Mouse (Mus musculus) ES-Bruce4 (cell line): ENCODE data around the gene Cd180. TPM values are rescaled to one million over a fixed set of nuclear protein-coding genes. Genes with fewer than 3 reads are reported as not detected.

Experiments used
- H3K27ac ChIP-seq: 2 replicates; pipeline ENCODE4 v1.5.1; 2012; ENCODE audit warnings: low read length, inconsistent platforms; ENCODE audit not compliant: insufficient read depth
- H3K27me3 ChIP-seq: 2 replicates; pipeline ENCODE4 v1.6.1; 2012; ENCODE audit warnings: mild to moderate bottlenecking, low read length, inconsistent platforms; ENCODE audit not compliant: control insufficient read depth, poor library complexity, insufficient read depth, severe bottlenecking
- H3K36me3 ChIP-seq: 2 replicates; pipeline ENCODE4 v1.6.1; 2012; ENCODE audit warnings: inconsistent platforms, mild to moderate bottlenecking, low read length, moderate library complexity; ENCODE audit not compliant: control insufficient read depth, poor library complexity, insufficient read depth, severe bottlenecking
- H3K4me1 ChIP-seq: one replicate; pipeline ENCODE4 v1.8.1; 2011; ENCODE audit warnings: low read length; ENCODE audit not compliant: control insufficient read depth, insufficient read depth
- H3K4me3 ChIP-seq: 2 replicates; pipeline ENCODE4 v1.5.1; 2011; ENCODE audit warnings: low read depth, mild to moderate bottlenecking, low read length
- H3K9ac ChIP-seq: 2 replicates; pipeline ENCODE4 v1.6.1; 2012; ENCODE audit warnings: low read depth, mild to moderate bottlenecking, inconsistent platforms; ENCODE audit not compliant: poor library complexity, severe bottlenecking
- H3K9me3 ChIP-seq: replicated peaks from 2 replicates; pipeline ENCODE4 v1.6.1; 2012; ENCODE audit warnings: mild to moderate bottlenecking, low read length, inconsistent platforms; ENCODE audit not compliant: control insufficient read depth, poor library complexity, insufficient read depth, severe bottlenecking
- CTCF ChIP-seq: IDR thresholded peaks from one replicate; pipeline ENCODE4 v1.8.1; 2011; ENCODE audit warnings: low read depth, low read length
- EP300 ChIP-seq: IDR thresholded peaks from 2 replicates; pipeline ENCODE4 v1.6.1; 2011; ENCODE audit warnings: low read depth, low read length; ENCODE audit not compliant: insufficient read depth
- POLR2A ChIP-seq: IDR thresholded peaks from one replicate; pipeline ENCODE4 v1.8.1; 2011; ENCODE audit warnings: low read length; ENCODE audit not compliant: insufficient read depth
- polyA plus RNA-seq: library from polyadenylated mRNA; stranded (reverse); fragments of >200 nt; gene quantifications from 2 replicates; pipeline ENCODE4 v1.2.4, GENCODE M21; 2011; ENCODE audit warnings: low read depth; ENCODE audit not compliant: missing spikeins, insufficient read depth, insufficient read length

Cd180 gene
- polyA plus RNA-seq, 1 experiment, result not detected

DNA sequence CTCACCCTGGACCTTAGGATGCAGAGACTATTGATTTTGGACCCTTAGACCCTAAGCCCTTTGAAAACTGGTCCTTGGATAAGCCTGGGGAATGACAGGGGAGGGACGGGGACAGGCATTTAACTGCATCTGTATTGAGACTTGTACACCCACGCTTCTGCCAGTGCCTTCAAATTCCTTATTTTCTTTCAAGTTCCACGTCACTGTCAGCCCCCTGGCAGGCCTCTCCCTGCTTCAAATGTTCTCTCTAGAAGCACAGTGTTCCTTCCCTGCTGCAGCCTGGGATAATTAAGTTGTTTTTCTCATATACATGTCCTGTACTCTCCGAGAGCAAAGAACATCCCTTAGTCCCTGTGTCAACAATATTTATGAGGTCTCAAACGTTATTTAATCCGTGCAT, 55.8 kb downstream of the Cd180 start:
- Histone ChIP-seq H3K9me3 (no peaks in the 10 kb centered on the region), H3K27ac (no peak overlapping the region), H3K9ac (no peak overlapping the region), H3K36me3 (no peaks in the 10 kb centered on the region), H3K4me1 (peaks cover 4% of the 10 kb centered on the region), H3K4me3 (no peak overlapping the region), H3K27me3 (no peaks in the 10 kb centered on the region)
- TF ChIP-seq EP300 (no peak), POLR2A (no peak), CTCF (no peak)

DNA sequence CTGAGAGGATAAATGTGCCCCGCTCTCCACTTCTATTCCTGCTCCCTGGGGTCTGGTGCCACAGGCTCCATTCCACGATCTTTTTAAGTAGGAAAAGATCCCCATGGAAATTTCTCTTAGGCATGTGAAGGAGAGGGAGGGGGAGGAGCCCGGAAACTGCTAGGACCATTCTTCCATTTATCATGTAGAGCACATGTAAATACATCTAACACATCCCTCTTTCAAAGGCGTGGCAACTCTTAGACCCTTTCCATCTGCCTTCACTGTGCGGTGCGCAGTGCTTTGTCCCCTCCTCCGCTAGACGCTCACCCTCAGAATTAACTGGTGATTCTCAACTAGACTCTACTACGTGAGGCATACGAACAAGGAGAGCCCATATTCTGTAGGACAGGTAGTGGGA, 56.5 kb downstream of the Cd180 start:
- Histone ChIP-seq H3K27me3 (no peaks in the 10 kb centered on the region), H3K36me3 (no peaks in the 10 kb centered on the region)
- TF ChIP-seq EP300, result 0 out of 2 replicates have a peak, but pooled peaks have one; percentile 33
- no peak for TF ChIP-seq CTCF
- no peak for TF ChIP-seq POLR2A

DNA sequence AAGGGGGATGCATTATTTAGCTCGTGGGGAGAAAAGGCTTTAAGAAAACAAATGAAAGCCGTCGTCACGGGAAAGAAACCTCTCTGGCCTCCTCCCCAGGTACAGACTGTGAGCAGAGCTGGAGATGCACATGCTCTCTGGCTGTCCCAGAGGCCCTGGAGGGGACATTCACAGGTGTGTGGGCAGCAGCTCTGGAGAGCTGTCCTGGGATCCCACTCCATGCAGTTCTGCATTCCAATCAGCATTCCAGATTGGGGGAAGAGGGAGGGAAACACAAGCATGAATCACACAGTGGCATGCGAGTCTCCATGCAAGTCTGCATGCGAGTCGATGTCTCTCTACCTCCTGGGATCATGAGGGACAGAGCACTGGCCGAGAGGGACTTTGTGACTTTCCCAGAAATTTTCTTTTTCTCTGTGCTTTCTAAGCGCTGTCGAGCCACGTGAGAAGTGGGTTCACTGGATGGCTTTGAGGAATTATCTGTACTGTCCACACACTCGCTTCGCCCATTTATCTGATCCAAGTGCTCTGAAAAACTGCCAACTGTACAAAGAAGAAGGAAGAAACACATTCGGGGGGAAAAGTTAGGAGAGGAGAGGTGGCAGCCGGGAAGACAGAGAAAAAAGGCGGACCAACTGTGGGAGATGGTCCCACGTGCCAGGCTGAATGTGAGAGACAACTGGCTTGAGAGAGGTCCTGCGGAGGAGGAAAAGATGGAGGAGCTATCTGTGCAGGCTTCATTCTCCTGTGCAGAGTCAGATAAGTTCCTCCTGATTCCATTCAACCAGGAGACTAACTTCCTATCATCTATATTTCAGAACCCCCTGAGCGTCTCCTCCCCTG, 60.6 kb downstream of the Cd180 start:
- Histone ChIP-seq H3K9ac (no peak overlapping the region), H3K4me3 (no peak overlapping the region), H3K9me3 (no peaks in the 10 kb centered on the region), H3K36me3 (peaks cover 10% of the 10 kb centered on the region), H3K27ac (no peak overlapping the region), H3K27me3 (no peaks in the 10 kb centered on the region), H3K4me1 (peaks cover 2% of the 10 kb centered on the region)
- TF ChIP-seq POLR2A (no peak), CTCF (no peak), EP300 (no peak)

More for the DNA sequence above, 56.5 kb downstream of the Cd180 start:
- Histone ChIP-seq H3K9ac (no peak overlapping the region), H3K4me1 (peaks cover 4% of the 10 kb centered on the region), H3K27ac (no peak overlapping the region), H3K4me3 (no peak overlapping the region), H3K9me3 (no peaks in the 10 kb centered on the region)

DNA sequence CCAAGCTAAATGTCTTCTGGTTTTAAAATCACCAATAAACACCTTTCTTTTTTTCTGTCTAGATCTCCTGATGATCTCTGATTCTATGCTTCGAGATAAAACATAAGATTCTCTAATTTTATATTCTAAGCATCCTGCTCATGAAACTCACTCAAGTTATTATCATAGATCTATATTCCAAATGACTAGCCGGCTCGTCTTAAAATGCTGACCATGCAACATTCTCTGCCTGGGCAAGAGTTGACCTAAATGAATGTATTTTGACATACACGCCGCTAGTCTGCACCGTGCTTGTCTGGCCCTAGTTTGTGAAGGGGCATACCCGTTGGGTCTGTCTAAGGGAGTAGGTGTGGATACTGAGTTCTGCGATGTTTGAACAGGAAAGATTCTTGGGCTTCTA, 61.8 kb downstream of the Cd180 start:
- Histone ChIP-seq H3K9me3 (no peaks in the 10 kb centered on the region), H3K27me3 (no peaks in the 10 kb centered on the region), H3K9ac (no peak overlapping the region), H3K36me3 (peaks cover 10% of the 10 kb centered on the region), H3K4me1 (peaks cover 2% of the 10 kb centered on the region), H3K27ac (no peak overlapping the region), H3K4me3 (no peak overlapping the region)
- TF ChIP-seq EP300 (no peak), CTCF (no peak), POLR2A (no peak)

DNA sequence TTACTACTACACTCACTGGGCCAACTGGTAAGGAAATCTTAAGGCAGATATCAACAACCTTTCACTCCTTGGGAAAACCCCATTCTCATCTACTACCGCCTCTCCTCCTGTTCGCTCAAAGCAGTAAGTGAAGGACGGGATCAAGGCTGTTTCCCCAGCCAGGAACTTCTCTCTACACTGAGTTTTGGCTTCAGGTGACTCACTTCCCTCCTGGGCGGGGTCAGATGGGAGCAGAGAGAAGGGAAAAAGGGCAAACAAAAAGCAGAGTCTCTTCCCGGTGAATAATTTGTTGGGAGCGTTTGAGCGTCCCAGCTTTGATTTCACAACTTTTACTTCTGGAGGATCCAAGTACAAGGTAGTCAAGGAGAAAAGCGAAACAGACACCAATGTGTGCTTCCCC, 62.7 kb downstream of the Cd180 start:
- no peak overlapping the region for H3K27ac ChIP-seq
- H3K4me3 ChIP-seq, result no peak overlapping the region
- H3K36me3 ChIP-seq, result peaks cover 10% of the 10 kb centered on the region
- no peak overlapping the region for H3K9ac ChIP-seq
- H3K27me3 ChIP-seq, result no peaks in the 10 kb centered on the region
- no peak for TF ChIP-seq CTCF
- TF ChIP-seq EP300, result no peak
- no peak for TF ChIP-seq POLR2A
- peaks cover 2% of the 10 kb centered on the region for H3K4me1 ChIP-seq
- H3K9me3 ChIP-seq, result no peaks in the 10 kb centered on the region

DNA sequence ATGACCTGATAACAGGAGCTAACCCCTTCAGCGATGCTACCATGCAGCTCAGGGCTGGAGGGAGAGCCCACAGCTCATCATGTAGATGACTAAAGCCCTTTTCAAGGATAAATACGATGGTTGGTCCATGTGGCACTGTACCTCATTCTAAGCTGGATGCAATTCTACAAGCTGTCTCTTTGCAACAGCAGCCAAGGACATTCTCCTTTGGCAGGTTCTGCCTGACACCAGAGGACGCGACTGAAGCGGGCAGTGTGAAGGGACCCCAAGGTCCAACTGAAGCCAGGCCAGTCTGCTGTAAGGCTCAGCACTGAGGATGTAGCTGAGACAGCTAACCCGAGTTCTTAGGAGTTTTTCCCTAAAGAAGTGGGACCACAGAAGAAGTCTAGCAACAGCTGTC, 64.7 kb downstream of the Cd180 start:
- Histone ChIP-seq H3K27ac (no peak overlapping the region), H3K27me3 (no peaks in the 10 kb centered on the region), H3K4me1 (peaks cover 2% of the 10 kb centered on the region), H3K4me3 (no peak overlapping the region), H3K9me3 (no peaks in the 10 kb centered on the region), H3K9ac (no peak overlapping the region), H3K36me3 (peaks cover 10% of the 10 kb centered on the region)
- TF ChIP-seq EP300 (no peak), POLR2A (no peak), CTCF (no peak)
